Mouse (Mus musculus): Measurements from ENCODE around the gene Dctn1.

The Dctn1 gene

DNA sequence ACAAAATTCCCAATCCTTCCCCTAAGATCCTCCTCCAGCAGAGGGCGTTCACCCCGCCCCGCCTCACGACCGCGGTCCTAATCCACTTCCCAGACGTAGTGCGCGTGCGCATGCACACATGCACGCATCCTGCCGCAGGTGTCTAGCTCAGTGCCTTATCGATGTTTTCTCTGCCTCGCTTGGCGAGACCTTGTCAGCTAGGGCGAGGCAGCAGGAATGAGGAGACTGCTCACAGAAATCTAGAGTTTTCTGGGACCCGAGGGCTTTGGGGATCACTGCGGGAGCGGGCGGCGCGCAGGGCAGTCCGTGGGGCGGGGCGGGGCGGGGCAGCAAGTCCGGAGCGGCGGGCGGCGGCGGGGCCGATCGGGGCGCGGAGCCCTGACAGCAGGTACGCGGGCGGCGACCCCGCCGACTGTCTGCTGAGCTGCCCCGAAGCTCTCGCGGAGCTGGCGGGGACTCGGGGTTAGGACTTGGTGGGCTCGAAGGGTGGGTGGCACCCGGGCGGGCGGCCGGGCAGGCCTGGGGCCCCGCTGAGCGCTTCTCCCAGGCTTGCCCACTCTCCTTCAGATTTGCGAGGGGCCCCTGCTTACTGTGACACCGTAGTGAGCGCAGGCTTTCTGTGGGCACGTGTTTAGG is at the start of gene Dctn1:
Gene Dctn1 (plus strand): TSS at position 314 of the 636 bp plus-strand sequence.
- DNase-seq, result peak; percentile 96

DNA sequence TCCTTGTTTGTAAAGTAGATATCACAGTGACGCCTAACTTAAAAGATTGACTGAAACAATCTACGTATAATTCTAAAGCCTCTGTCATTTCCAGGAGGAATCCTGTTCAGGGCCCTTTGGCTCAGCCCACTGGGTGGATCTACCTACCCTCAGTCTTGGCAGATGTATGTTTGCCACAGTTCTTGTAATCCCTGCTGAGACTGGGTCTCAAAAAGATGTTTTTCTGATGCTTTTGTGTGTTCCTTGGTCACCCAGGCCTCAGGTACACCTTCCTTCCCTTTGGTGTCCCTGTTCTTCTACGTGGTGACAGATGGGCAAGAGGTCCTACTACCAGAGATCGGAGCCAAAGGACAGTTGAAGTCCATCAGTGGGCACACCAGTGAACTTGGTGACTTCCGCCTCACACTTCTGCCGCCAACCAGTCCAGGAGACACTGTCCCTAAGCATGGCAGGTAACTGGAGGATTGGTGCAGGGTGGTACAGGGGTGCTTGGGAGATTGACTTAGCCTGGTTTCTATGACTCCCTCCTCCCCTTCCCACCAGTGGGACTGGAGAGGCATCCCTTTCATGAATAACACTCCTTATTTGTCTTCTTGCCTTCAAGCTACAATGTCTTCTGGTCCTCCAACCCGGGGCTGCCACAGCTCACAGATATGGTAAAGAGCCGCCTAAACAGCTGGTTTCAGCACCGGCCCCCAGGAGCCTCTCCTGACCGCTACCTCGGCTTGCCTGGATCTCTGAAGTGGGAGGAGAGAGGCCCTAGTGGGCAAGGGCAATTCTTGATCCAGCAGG is 49.2 kb upstream of the Dctn1 start:
- DNase-seq, result no peak

DNA sequence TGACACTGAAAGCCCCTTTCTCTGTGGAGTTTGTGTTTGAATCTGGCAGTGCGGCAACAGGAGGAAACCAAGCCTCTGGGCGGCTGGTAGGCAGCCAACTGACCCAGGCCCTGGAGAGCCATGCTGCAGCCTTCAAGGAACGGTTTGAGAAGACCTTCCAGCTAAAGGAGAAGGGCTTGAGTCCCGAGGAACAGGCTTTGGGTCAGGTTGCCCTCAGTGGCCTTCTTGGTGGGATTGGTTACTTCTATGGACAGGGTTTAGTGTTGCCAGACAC is 48.6 kb upstream of the Dctn1 start:
- no peak for DNase-seq

DNA sequence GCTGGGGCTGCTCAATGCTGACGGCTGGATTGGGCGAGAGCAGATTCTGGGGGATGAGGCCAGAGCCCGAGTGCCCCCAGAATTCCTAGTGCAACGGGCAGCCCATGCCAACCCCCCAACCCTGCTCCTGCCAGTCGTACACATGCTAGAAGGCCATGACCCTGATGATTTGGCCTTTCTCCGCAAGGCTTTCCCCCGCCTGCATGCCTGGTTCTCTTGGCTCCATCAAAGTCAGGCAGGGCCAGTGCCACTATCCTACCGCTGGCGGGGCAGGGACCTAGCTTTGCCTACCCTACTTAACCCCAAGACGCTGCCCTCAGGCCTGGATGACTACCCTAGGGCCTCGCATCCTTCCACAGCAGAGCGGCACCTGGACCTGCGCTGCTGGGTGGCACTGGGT is 48.1 kb upstream of the Dctn1 start:
- DNase-seq, result no peak

DNA sequence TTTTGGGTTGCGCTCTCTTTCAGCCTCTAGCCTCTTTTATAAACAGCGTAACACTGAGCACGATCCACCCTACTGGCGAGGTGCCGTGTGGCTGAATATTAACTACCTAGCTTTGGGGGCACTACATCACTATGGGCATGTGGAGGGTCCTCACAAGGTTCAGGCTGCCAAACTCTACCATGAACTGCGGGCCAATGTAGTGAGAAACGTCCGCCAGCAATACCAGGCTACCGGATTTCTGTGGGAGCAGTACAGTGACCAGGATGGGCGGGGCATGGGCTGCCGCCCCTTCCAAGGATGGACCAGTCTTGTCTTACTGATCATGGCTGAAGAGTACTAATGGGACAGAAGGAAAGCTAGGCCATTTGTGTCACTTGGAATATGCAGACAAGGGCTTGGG is 47.4 kb upstream of the Dctn1 start:
- DNase-seq, result no peak

DNA sequence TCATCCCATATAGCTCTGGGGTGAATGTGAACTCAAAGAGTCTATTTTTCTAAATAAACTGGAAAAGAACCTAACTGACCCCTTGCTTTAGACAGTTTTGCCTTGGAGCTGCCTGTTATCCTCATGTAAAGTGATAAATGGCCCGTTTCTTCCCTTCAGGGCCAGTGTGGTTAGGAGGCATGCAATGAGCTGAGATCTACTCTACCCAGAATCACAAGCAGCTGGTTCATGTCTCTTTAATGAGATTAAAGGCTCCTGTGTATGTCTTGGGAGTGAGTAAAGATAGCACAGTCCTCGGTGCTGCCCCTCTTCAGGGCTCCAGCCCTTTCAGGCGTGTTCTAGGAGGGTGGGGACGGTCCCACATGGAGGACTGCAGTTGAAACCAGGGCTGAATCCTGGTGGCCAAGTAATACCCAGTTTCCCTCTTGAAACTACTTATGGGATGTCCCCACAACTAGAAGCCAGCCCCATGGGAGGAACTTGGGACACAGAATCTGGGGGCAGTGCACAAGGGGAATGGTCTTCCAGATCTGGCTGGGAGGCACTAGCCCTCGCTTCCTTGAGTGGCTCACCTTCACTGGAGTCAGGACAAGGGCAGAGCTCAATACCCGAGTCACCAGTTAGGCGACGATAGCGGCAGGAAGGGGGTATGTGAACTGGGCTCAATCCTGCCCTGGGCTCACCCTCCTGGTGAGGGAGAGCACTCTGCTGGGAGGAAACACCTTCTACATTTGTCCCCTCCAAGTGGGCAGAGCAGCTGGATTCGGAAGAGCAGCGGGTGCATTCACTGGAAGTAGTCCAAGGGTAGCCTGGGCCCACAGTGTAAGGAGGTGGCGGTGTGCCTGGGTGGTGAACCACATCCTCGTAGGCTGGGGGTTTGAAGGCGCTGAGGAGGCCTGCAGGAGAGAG is 46.6 kb upstream of the Dctn1 start:
- DNase-seq, result no peak

DNA sequence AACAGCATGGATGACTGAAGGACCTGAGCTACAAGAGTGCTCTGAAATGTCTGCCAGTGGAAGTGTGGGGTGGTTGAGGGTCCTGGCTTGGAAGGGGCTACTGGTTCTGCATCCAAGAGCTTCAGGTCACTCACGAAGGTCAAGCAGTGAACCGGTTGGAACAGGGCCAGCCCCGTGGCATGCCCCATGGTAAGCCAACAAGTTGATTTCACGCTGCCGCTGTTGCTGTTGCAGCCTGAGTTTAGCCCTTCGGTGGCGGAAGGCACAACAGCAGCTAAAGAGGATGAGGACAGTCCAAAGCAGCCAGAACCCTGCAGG is 46.0 kb upstream of the Dctn1 start:
- DNase-seq, result no peak

DNA sequence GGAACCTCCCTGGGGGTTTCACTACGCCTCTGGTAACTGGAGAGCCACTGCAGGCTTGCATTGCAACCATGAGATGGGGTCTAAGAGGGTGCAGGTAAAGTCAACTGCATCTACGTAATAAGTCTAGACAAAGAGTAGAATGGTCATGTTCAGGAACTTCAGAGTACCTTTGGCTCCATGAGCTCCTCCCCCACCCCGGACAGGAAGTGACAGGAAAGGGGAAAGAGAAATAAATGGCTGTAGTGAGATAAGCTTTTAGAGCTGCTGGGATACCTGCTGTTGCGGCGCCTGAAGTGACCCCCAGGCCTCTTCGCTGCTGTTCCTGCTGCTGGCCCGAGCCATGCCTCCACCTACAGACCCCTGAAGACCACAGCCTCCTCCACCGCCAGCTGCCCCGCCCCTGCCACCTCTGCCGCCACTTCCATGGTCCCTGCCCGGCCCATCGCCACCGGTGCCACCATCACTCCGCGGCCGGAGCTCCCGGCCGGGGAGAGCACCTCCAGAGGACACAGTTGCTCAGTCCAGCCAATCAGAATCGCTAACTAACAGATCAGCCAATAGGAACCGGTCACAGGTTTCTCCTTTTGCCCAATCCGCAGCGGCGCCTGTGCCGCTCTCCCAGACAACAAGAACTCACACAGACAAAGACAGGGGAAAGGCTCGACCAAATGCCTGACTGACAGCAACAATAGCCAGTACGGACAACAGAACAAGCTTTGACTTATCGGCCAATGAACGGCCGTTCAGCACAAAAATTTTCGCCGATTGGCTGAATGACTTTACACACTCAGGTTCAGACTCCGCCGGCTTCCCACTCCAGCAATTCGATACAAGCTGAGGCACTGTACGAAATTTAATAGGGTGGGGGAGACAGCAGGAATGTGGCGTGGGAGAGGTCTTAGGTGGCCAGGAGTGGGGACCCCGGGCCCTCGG is 44.5 kb upstream of the Dctn1 start, which contains the start of gene Wbp1:
Gene Wbp1 (minus strand): TSS at position 630 of the 933 bp plus-strand sequence.
- peak; percentile 91 for DNase-seq

DNA sequence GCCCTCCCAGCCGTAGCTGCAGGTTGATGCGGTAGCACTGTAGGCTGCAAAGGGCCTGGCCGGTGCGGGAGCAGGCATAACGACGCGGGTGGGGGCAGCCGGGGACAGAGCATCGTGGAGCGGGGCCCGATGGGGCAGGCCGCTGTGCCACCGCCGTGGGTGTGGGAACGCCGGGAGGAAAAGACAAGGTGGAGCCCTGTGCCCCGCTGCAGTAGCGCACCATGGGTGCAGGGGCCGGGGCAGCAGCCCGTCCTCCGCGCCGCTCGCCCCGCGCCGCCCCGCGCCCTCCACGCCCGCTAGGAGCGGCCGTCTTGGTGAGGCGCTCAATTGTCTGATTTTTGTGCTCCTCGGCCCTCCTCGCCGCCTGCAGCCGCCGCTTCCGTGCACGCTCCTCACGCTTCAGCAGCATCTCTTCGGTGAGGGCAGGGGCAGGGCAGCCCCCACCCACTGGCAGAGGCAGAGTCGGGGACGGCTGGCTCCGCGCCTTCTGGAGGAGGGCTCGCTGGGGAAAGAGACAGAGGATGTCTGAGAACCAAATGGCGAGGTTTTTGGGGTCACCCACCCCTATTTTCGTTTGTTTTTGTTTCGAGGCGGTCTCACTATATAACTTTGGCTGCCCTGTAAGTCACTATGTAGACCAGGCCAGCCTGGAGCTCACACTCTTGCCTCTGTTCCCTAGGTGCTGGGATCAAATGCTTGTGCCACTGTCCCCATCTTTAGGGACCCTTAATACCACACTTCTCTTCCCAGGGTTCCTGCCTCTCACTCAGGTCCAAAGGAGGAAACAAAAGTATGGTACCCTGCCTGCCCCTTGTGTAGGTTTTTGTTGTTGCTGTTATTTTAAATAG is 43.6 kb upstream of the Dctn1 start:
- DNase-seq, result no peak

DNA sequence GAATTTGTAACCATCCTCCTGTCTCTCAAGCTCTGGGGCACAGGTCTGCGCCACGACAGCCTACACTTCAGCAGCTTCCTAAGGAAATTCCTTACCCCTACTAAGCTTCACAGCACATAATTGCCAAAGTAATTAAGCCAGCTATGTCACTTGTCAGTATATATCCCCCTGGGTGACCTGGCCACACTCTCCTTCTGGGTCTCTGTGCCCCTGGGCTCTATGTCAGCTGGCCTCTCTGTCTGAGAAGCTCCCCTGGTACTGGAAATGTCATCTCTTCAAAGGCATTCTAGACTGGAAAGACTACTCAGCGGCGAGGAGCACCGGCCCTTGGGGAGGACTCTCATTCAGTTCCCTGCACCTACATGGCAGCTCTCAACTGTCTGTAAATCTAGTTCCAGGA is 42.8 kb upstream of the Dctn1 start:
- no peak for DNase-seq

DNA sequence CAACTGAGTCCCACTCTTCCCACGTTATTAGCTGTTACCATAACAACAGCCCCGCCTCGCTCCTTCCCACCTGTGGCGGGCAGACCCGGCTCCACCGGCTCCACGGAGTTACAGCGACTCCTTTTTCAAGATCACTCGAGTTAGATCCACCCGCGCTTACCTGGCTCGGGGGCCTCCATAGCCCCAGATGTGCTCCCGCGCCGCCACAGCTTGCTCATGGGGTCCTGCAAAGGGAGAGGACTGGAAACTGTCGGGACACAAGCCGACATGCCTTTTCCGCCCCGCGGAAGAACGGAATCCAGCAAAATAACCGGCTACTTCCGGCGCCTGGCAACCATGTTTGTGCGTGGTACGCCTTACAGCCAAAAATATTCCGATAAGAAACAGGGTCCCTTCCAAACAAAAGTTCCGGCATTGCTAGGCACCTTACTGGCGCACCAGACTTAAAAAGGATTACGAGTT is 40.8 kb upstream of the Dctn1 start:
- DNase-seq, result peak; percentile 91

DNA sequence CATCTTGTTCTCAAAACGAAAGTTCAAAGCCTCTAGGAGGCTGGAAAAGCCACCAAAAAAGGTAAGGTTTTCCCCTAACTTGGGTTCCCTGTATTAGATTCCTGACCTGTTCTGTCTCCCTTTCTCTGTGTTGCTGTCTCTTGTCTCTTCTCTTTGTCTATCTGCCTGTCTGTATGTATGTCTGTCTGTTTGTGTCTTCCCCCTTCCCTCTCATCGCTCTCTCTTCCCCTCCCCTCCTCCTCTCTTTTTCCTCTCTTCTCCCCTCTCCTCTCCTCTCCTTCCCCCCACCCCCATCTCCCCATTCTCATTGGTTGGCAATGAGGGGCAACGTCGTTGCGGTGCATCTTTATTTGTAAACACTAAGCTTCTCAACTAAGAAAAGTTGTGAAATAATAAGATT is 40.4 kb upstream of the Dctn1 start, which contains the start of gene Ino80b:
Gene Ino80b (minus strand): TSS at position 101 of the 400 bp plus-strand sequence.
- no peak for DNase-seq

DNA sequence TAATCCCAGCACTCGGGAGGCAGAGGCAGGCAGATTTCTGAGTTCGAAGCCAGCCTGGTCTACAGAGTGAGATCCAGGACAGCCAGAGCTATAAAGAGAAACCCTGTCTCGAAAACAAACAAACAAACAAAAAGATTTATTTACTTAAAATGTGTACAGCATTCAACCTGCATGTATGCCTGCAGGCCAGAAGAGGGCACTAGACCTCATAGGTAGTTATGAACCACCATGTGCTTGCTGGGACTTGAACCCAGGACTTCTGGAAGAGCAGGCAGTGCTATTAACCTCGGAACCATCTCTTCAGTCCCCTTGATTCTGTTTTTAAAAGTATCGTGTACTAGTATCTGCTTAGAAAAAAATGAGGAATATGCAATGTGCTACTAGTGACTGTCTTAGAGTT is 38.3 kb upstream of the Dctn1 start:
- DNase-seq, result no peak

DNA sequence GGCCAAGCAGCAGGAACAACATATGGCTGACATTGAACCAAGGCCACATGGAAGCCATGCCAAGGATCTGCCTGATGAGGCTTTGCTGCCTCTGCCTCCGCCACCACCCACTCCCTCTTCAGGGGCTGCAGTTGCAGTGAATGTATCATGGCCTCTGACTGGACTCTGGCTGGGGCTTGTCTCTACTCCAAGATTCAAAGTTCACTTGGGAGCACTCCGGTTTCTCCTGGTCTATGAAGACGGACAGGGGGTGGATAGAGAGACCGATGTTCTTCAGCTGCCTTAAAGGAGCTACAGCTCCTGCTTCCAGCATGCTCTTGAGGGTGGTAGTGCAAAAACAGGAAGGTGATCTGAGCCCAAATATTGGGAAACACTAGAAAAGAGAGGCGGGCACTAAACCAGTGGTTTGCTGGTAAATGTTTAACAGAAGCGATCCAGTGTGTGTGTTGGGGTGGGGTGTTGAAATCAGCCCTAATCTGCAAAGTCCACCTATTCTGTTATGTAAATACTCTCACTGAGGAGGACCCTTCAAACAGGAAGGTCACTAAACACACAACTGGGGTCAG is 34.2 kb upstream of the Dctn1 start:
- DNase-seq, result no peak

DNA sequence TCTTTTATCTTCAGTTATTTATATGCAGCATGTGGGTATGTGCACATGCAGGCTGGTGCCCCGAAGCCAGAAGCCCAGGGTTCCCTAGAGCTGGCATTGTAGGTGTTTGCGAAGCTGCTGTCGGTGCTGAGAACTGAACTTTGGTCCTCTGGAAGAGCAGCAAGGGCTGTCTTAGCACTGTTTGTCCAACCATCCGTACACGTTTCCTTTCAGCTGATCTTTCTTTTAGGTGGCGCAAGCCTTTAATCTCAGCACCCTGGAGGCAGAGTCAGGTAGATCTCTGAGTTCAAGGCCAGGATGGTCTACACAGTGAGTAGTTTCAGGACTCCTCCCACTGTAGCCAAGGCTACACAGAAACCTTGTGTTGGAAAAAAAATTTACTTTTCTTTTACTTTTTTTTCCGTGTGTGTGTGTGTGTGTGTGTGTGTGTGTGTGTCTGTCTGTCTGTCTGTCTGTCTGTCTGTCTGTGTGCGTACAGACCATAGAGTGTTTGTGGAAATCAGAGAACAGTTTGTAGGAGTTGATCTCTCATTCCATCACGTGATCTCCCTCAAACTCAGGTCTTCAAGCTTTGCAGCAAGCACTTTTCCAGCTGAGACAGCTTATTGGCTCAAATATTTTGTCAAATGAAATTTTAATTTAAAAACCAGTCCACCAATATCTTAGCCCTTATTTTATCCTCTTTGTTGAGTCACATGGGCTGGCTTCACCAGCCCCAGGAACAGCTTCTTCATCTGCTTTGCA is 33.4 kb upstream of the Dctn1 start:
- no peak for DNase-seq

DNA sequence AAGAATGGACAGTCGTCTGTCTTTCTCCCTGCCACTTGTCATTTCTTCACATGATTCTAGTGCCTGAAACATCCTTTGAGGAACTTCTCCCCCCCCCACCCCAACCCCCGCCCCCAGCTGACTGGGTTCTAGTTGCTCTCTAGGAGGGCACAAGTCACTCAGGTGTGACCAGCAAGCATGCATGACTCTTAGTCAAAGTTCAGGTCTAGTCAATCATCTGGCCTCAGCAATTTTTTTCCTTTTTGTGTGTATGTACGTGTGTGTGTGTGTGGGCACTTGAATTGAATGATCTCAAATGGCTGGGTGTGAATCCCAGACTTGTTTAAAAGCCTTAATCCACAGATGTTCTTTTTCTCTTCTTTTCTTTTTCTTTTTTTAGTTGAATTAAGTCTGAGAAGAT is 31.5 kb upstream of the Dctn1 start:
- DNase-seq, result no peak

DNA sequence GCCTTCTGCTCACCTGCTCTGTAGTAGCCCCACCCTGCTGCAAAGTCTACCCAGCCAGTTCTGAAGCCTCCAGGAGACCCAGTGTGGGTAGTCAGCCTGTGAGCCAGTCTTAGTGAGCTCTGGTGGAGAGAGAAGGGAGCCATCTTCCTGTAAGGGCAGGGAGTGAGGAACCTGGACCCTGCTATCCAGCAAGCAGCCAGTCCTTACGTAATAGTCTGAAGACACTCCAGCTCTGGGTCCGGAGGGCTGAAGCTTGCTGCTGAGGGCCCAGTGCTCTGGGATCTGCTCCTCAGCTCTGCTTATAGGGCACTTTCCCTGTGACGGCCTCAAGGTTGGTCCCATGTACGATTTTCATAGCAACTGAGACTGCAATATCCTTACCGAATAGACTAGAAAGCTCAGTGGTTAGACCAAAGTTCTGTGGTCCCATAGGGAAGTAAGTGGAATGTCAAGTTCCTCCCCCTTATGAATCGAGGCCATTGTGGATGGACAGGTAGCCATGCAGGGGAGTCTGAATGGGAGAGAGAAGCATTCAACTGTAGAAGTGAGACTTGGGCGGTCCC is 30.7 kb upstream of the Dctn1 start, which contains the start of gene Rtkn:
Gene Rtkn (plus strand): TSS at position 513 of the 563 bp plus-strand sequence.
- no peak for DNase-seq

DNA sequence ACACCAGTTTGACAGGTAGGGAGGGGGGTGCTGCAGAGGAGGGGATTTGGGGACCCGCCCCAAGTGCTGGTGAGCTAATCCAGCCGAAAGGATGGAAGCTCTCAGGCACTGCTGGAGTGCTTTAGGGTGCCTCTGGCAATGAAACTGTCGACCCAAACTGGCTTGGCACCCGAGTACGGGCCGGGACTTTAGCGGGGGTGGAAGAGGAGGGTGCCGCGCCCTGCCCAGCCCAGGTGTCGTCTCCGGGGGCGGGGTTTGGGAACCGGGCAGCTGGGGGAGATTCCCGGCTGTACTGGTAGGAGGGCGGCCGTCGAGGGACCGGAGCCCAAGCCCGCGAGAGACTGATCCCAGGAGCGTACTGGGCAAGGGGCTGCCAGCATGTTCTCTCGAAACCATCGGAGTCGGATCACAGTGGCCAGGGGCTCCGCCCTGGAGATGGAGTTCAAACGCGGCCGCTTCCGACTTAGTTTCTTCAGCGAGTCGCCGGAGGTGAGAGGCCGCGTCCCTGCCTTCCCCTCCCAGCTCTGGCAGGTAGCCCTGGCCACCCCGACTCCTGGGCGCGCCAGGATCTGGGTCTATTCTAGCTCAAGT is 30.1 kb upstream of the Dctn1 start:
- DNase-seq, result peak; percentile 66

DNA sequence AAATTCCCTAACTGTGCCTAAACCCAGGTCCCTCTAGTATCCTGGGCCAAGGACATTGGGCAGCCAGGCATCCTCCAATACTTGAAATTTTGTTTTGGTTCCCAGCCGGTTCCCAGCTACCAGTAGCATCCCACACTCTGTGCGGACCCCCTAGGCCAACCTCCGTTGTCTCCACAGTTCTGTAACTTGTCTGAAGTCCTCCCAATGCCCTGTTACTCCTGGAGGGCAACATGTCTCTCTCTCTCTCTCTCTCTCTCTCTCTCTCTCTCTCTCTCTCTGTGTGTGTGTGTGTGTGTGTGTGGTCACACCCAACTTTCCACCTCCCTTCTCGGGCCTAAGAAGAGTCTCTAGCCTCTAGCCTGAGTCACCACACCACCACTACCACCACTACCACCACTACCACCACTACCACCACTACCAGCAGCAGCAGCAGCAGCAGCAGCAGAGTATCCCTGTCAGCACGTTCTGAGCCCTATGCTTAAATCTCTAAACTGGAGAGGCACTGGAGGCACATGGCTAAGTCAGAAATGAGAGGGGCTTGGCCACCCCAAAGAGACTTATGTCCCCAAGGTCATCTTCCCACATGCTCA is 29.3 kb upstream of the Dctn1 start:
- no peak for DNase-seq
